Mouse (Mus musculus) liver, embryonic 15.5 days (tissue): ENCODE results near the gene Erbb2. TPM values are rescaled to one million over a fixed set of nuclear protein-coding genes. Genes with fewer than 3 reads are reported as not detected.

Experiments
- ATAC-seq: fragments of 200-750 bp; cut with Nextera tagmentation; 2 replicates; pipeline ENCODE4 v1.8.0; 2017; ENCODE audit warnings: moderate number of reproducible peaks, mild to moderate bottlenecking, moderate library complexity; ENCODE audit not compliant: insufficient read depth
- H3K27ac ChIP-seq: fragments of 300-500 bp; sonication (generic); replicated peaks from 2 replicates; pipeline ENCODE4 v1.5.1; 2015; ENCODE audit warnings: mild to moderate bottlenecking, inconsistent platforms
- H3K27me3 ChIP-seq: fragments of 300-500 bp; sonication (generic); 2 replicates; pipeline ENCODE4 v1.6.1; 2015; ENCODE audit warnings: mild to moderate bottlenecking, inconsistent platforms
- H3K36me3 ChIP-seq: fragments of 300-500 bp; sonication (generic); replicated peaks from 2 replicates; pipeline ENCODE4 v1.6.1; 2015; ENCODE audit warnings: moderate library complexity, mild to moderate bottlenecking, inconsistent platforms
- H3K4me1 ChIP-seq: fragments of 300-500 bp; sonication (generic); replicated peaks from 2 replicates; pipeline ENCODE4 v1.6.1; 2015; ENCODE audit warnings: inconsistent platforms
- H3K4me2 ChIP-seq: fragments of 300-500 bp; sonication (generic); 2 replicates; pipeline ENCODE4 v1.6.1; 2015; ENCODE audit warnings: moderate library complexity, mild to moderate bottlenecking, inconsistent platforms
- H3K4me3 ChIP-seq: fragments of 300-500 bp; sonication (generic); replicated peaks from 2 replicates; pipeline ENCODE4 v1.5.1; 2015; ENCODE audit warnings: mild to moderate bottlenecking, inconsistent platforms
- H3K9ac ChIP-seq: fragments of 300-500 bp; sonication (generic); 2 replicates; pipeline ENCODE4 v1.6.1; 2015; ENCODE audit warnings: moderate library complexity, mild to moderate bottlenecking, inconsistent platforms
- H3K9me3 ChIP-seq: fragments of 300-500 bp; sonication (generic); replicated peaks from 2 replicates; pipeline ENCODE4 v1.6.1; 2016; ENCODE audit warnings: inconsistent platforms
- WGBS: fragments of 180-500 bp; shearing (Covaris S2); methylation state at CpG from one replicate; pipeline ENCODE4 v1.1.7; 2015; ENCODE audit warnings: mixed read lengths; ENCODE audit not compliant: insufficient replicate concordance; 5-methylcytosine and 5-hydroxymethylcytosine counted together
- polyA plus RNA-seq: library from polyadenylated mRNA; unstranded; fragments of >200 nt; fragmentation: Nextera tagmentation; extraction: Ambion mirVana; gene quantifications from 2 replicates; pipeline ENCODE4 v1.2.1, GENCODE M21; 2015

The Erbb2 gene
- polyA plus RNA-seq, 1 experiment from 2014 or later: 2.3 TPM

- Histone ChIP-seq H3K27ac (peak overlapping the region; percentile 79), H3K27me3 (peaks cover 68% of the 10 kb centered on the region), H3K36me3 (peaks cover 10% of the 10 kb centered on the region; the same call in 1 of the 2 replicates), H3K4me1 (no peaks in the 10 kb centered on the region; the same call in 1 of the 2 replicates), H3K4me3 (peak overlapping the region; percentile 49), H3K9me3 (no peaks in the 10 kb centered on the region), H3K4me2 (peak overlapping the region; percentile 15), H3K9ac (no peak overlapping the region)
- ATAC-seq: peak; percentile 76
- WGBS: 7% methylated on average over 32 of the region's 33 CpGs
Observed at GRCm38 (mm10) chr11:98446562-98447474, 34.5 kb downstream of the Erbb2 start.

- Histone ChIP-seq H3K4me1 (no peaks in the 10 kb centered on the region; the same call in 1 of the 2 replicates), H3K27ac (peak overlapping the region; percentile 79), H3K4me3 (peak overlapping the region; percentile 49), H3K9ac (no peak overlapping the region), H3K27me3 (peaks cover 68% of the 10 kb centered on the region), H3K9me3 (no peaks in the 10 kb centered on the region), H3K4me2 (no peak overlapping the region), H3K36me3 (peaks cover 16% of the 10 kb centered on the region)
- no peak for ATAC-seq
- WGBS: 19% methylated on average over 7 of the region's 7 CpGs
Observed at GRCm38 (mm10) chr11:98447475-98447834, 35.2 kb downstream of the Erbb2 start.

- Histone ChIP-seq H3K36me3 (peaks cover 18% of the 10 kb centered on the region), H3K4me1 (no peaks in the 10 kb centered on the region; the same call in 1 of the 2 replicates), H3K9me3 (no peaks in the 10 kb centered on the region), H3K27ac (peak overlapping the region; percentile 79), H3K4me2 (peak overlapping the region; percentile 54), H3K4me3 (peak overlapping the region; percentile 49), H3K27me3 (peaks cover 68% of the 10 kb centered on the region), H3K9ac (no peak overlapping the region)
- 36% methylated on average over 13 of the region's 13 CpGs for WGBS
- ATAC-seq: peak; percentile 27; the same call in 1 of the 2 replicates
Observed at GRCm38 (mm10) chr11:98448191-98448790, 36.0 kb downstream of the Erbb2 start.

GRCm38 (mm10) chr11:98449419-98449818 is 37.1 kb downstream of the Erbb2 start:
- H3K9ac ChIP-seq: no peak overlapping the region
- H3K27me3 ChIP-seq: peaks cover 59% of the 10 kb centered on the region
- 62% methylated on average over 3 of the region's 3 CpGs for WGBS
- H3K4me2 ChIP-seq: peak overlapping the region; percentile 54
- H3K27ac ChIP-seq: no peak overlapping the region
- no peak for ATAC-seq
- H3K4me3 ChIP-seq: peak overlapping the region; percentile 42
- no peaks in the 10 kb centered on the region for H3K9me3 ChIP-seq
- H3K36me3 ChIP-seq: peaks cover 28% of the 10 kb centered on the region
- H3K4me1 ChIP-seq: no peaks in the 10 kb centered on the region; the same call in 1 of the 2 replicates

- peaks cover 56% of the 10 kb centered on the region for H3K27me3 ChIP-seq
- H3K27ac ChIP-seq: no peak overlapping the region
- H3K9ac ChIP-seq: no peak overlapping the region
- H3K4me2 ChIP-seq: peak overlapping the region; percentile 54
- H3K36me3 ChIP-seq: peaks cover 34% of the 10 kb centered on the region
- H3K4me3 ChIP-seq: 0 out of 2 replicates have a peak overlapping the region, but pooled peaks have one; percentile 42
- H3K4me1 ChIP-seq: no peaks in the 10 kb centered on the region; the same call in 1 of the 2 replicates
- ATAC-seq: no peak
- WGBS: 58% methylated on average over 20 of the region's 20 CpGs
- H3K9me3 ChIP-seq: no peaks in the 10 kb centered on the region
Observed at GRCm38 (mm10) chr11:98449921-98450771, 37.9 kb downstream of the Erbb2 start.

- Histone ChIP-seq H3K36me3 (peaks cover 34% of the 10 kb centered on the region), H3K4me2 (no peak overlapping the region), H3K9me3 (no peaks in the 10 kb centered on the region), H3K27ac (no peak overlapping the region), H3K4me1 (peaks cover 15% of the 10 kb centered on the region), H3K27me3 (peaks cover 50% of the 10 kb centered on the region), H3K9ac (no peak overlapping the region), H3K4me3 (no peak overlapping the region)
- ATAC-seq: no peak
- WGBS: 78% methylated on average over 4 of the region's 4 CpGs
Observed at GRCm38 (mm10) chr11:98455484-98455883, 43.2 kb downstream of the Erbb2 start.

GRCm38 (mm10) chr11:98456545-98456944 is 44.3 kb downstream of the Erbb2 start:
- Histone ChIP-seq H3K4me3 (no peak overlapping the region), H3K36me3 (peaks cover 25% of the 10 kb centered on the region; the same call in 1 of the 2 replicates), H3K9me3 (no peaks in the 10 kb centered on the region), H3K4me2 (no peak overlapping the region; the same call in 1 of the 2 replicates), H3K27ac (no peak overlapping the region), H3K9ac (no peak overlapping the region), H3K4me1 (peaks cover 15% of the 10 kb centered on the region), H3K27me3 (peaks cover 57% of the 10 kb centered on the region)
- no peak for ATAC-seq
- 49% methylated on average over 5 of the region's 5 CpGs for WGBS

- H3K9ac ChIP-seq: no peak overlapping the region; the same call in 1 of the 2 replicates
- no peak overlapping the region for H3K27ac ChIP-seq
- peak overlapping the region; percentile 62 for H3K4me3 ChIP-seq
- WGBS: 27% methylated on average over 9 of the region's 9 CpGs
- H3K9me3 ChIP-seq: no peaks in the 10 kb centered on the region
- H3K27me3 ChIP-seq: peaks cover 61% of the 10 kb centered on the region
- peak; percentile 10; the same call in 1 of the 2 replicates for ATAC-seq
- peaks cover 23% of the 10 kb centered on the region; the same call in 1 of the 2 replicates for H3K36me3 ChIP-seq
- H3K4me2 ChIP-seq: peak overlapping the region; percentile 80
- peaks cover 15% of the 10 kb centered on the region for H3K4me1 ChIP-seq
Observed at GRCm38 (mm10) chr11:98456945-98457344, 44.7 kb downstream of the Erbb2 start.

GRCm38 (mm10) chr11:98457367-98458120 is 45.3 kb downstream of the Erbb2 start:
- WGBS: 1% methylated on average over 56 of the region's 64 CpGs
- H3K27me3 ChIP-seq: peaks cover 66% of the 10 kb centered on the region
- peak overlapping the region; percentile 80 for H3K4me2 ChIP-seq
- no peaks in the 10 kb centered on the region for H3K9me3 ChIP-seq
- H3K36me3 ChIP-seq: peaks cover 18% of the 10 kb centered on the region; the same call in 1 of the 2 replicates
- peak; percentile 65 for ATAC-seq
- H3K4me3 ChIP-seq: peak overlapping the region; percentile 62
- H3K4me1 ChIP-seq: peaks cover 15% of the 10 kb centered on the region
- no peak overlapping the region for H3K27ac ChIP-seq
- peak overlapping the region; percentile 37 for H3K9ac ChIP-seq
